Mouse (Mus musculus): Measurements from ENCODE around the gene Gab1.

The Gab1 gene

GRCm38 (mm10) chr8:80880196-80881106, at the start of gene Gab1:
Gab1 (minus strand) TSS chr8:80880519.
- no peak for DNase-seq (ENCODE audit: low read depth)

GRCm38 (mm10) chr8:80928770-80929169, 48.5 kb upstream of the Gab1 start:
- no peak for DNase-seq (ENCODE audit: low read depth)

GRCm38 (mm10) chr8:80923794-80924316, 43.5 kb upstream of the Gab1 start:
- DNase-seq (ENCODE audit: low read depth) = no peak

- DNase-seq (ENCODE audit: low read depth) = no peak
Measured at GRCm38 (mm10) chr8:80922642-80923041, 42.3 kb upstream of the Gab1 start.

GRCm38 (mm10) chr8:80919130-80919529, 38.8 kb upstream of the Gab1 start:
- no peak for DNase-seq (ENCODE audit: low read depth)

- DNase-seq (ENCODE audit: low read depth) = no peak
Measured at GRCm38 (mm10) chr8:80918531-80918930, 38.2 kb upstream of the Gab1 start.

GRCm38 (mm10) chr8:80916463-80917235, 36.3 kb upstream of the Gab1 start:
- DNase-seq (ENCODE audit: low read depth) = peak; percentile 9

GRCm38 (mm10) chr8:80913016-80913748, 32.9 kb upstream of the Gab1 start:
- no peak for DNase-seq (ENCODE audit: low read depth)

GRCm38 (mm10) chr8:80911400-80911799, 31.1 kb upstream of the Gab1 start:
- DNase-seq (ENCODE audit: low read depth) = no peak

- no peak for DNase-seq (ENCODE audit: low read depth)
Measured at GRCm38 (mm10) chr8:80908262-80908907, 28.1 kb upstream of the Gab1 start.

GRCm38 (mm10) chr8:80902354-80902753, 22.0 kb upstream of the Gab1 start:
- no peak for DNase-seq (ENCODE audit: low read depth)

GRCm38 (mm10) chr8:80899364-80899763, 19.0 kb upstream of the Gab1 start:
- DNase-seq (ENCODE audit: low read depth) = no peak

- no peak for DNase-seq (ENCODE audit: low read depth)
Measured at GRCm38 (mm10) chr8:80896026-80896425, 15.7 kb upstream of the Gab1 start.

- DNase-seq (ENCODE audit: low read depth) = no peak
Measured at GRCm38 (mm10) chr8:80895397-80895796, 15.1 kb upstream of the Gab1 start.

GRCm38 (mm10) chr8:80894528-80894927, 14.2 kb upstream of the Gab1 start:
- no peak for DNase-seq (ENCODE audit: low read depth)

- no peak for DNase-seq (ENCODE audit: low read depth)
Measured at GRCm38 (mm10) chr8:80879426-80880195, 708 bp downstream of the Gab1 start.

GRCm38 (mm10) chr8:80878801-80879425, 1.4 kb downstream of the Gab1 start:
- no peak for DNase-seq (ENCODE audit: low read depth)

- no peak for DNase-seq (ENCODE audit: low read depth)
Measured at GRCm38 (mm10) chr8:80878146-80878545, 2.2 kb downstream of the Gab1 start.

- no peak for DNase-seq (ENCODE audit: low read depth)
Measured at GRCm38 (mm10) chr8:80875537-80875936, 4.8 kb downstream of the Gab1 start.

- no peak for DNase-seq (ENCODE audit: low read depth)
Measured at GRCm38 (mm10) chr8:80873723-80874427, 6.4 kb downstream of the Gab1 start.

Measured in 416B (cell line).